Mouse (Mus musculus) stomach, embryonic 15.5 days (tissue): Measurements from ENCODE around the gene Nfib. TPM values are rescaled to one million over a fixed set of nuclear protein-coding genes. Genes with fewer than 3 reads are reported as not detected.

ENCODE experiments used
- ATAC-seq: fragments of 200-750 bp; cut with Nextera tagmentation; 2 replicates; pipeline ENCODE4 v1.8.0; 2017; ENCODE audit warnings: low read depth, moderate number of reproducible peaks, moderate TSS enrichment; ENCODE audit not compliant: insufficient read depth, low FRiP score
- H3K27ac ChIP-seq: fragments of 300-500 bp; sonication (generic); 2 replicates; pipeline ENCODE4 v1.5.1; 2015; ENCODE audit warnings: mild to moderate bottlenecking, inconsistent platforms
- H3K27me3 ChIP-seq: fragments of 300-500 bp; sonication (generic); replicated peaks from 2 replicates; pipeline ENCODE4 v1.6.1; 2015; ENCODE audit warnings: inconsistent platforms
- H3K36me3 ChIP-seq: fragments of 300-500 bp; sonication (generic); 2 replicates; pipeline ENCODE4 v1.6.1; 2015; ENCODE audit warnings: inconsistent platforms
- H3K4me1 ChIP-seq: fragments of 300-500 bp; sonication (generic); 2 replicates; pipeline ENCODE4 v1.6.1; 2015; ENCODE audit warnings: inconsistent platforms
- H3K4me2 ChIP-seq: fragments of 300-500 bp; sonication (generic); 2 replicates; pipeline ENCODE4 v1.6.1; 2015; ENCODE audit warnings: mild to moderate bottlenecking, inconsistent platforms
- H3K4me3 ChIP-seq: fragments of 300-500 bp; sonication (generic); replicated peaks from 2 replicates; pipeline ENCODE4 v1.5.1; 2015; ENCODE audit warnings: inconsistent platforms
- H3K9ac ChIP-seq: fragments of 300-500 bp; sonication (generic); 2 replicates; pipeline ENCODE4 v1.6.1; 2015; ENCODE audit warnings: inconsistent platforms
- H3K9me3 ChIP-seq: fragments of 300-500 bp; sonication (generic); 2 replicates; pipeline ENCODE4 v1.6.1; 2016; ENCODE audit warnings: inconsistent platforms
- WGBS: fragments of 180-500 bp; shearing (Covaris S2); methylation state at CpG from one replicate; pipeline ENCODE4 v1.1.7; 2015; 5-methylcytosine and 5-hydroxymethylcytosine counted together
- polyA plus RNA-seq: library from polyadenylated mRNA; unstranded; fragments of >200 nt; fragmentation: Nextera tagmentation; extraction: Ambion mirVana; gene quantifications from 2 replicates; pipeline ENCODE4 v1.2.1, GENCODE M21; 2015

Nfib gene
- polyA plus RNA-seq, 1 experiment from 2014 or later, result 56.5 TPM

GRCm38 (mm10) chr4:82497141-82497566 is 208.4 kb downstream of the Nfib start:
- Histone ChIP-seq H3K27me3 (no peaks in the 10 kb centered on the region), H3K4me3 (no peak overlapping the region), H3K4me2 (no peak overlapping the region), H3K36me3 (peaks cover 8% of the 10 kb centered on the region), H3K4me1 (peaks cover 33% of the 10 kb centered on the region), H3K9ac (no peak overlapping the region), H3K9me3 (no peaks in the 10 kb centered on the region), H3K27ac (no peak overlapping the region)
- no peak for ATAC-seq
- WGBS, result 57% methylated on average over 8 of the region's 8 CpGs

- H3K9ac ChIP-seq, result no peak overlapping the region
- H3K36me3 ChIP-seq, result peaks cover 8% of the 10 kb centered on the region
- H3K4me1 ChIP-seq, result peaks cover 33% of the 10 kb centered on the region
- no peaks in the 10 kb centered on the region for H3K9me3 ChIP-seq
- ATAC-seq, result no peak
- no peak overlapping the region for H3K4me3 ChIP-seq
- WGBS, result 60% methylated on average over 5 of the region's 5 CpGs
- H3K4me2 ChIP-seq, result no peak overlapping the region
- H3K27ac ChIP-seq, result no peak overlapping the region
- no peaks in the 10 kb centered on the region for H3K27me3 ChIP-seq
Observed at GRCm38 (mm10) chr4:82496383-82496782, 209.2 kb downstream of the Nfib start.

GRCm38 (mm10) chr4:82495605-82496004 is 209.9 kb downstream of the Nfib start:
- no peak overlapping the region for H3K4me3 ChIP-seq
- no peaks in the 10 kb centered on the region for H3K27me3 ChIP-seq
- H3K27ac ChIP-seq, result no peak overlapping the region
- 85% methylated on average over 6 of the region's 6 CpGs for WGBS
- peaks cover 8% of the 10 kb centered on the region for H3K36me3 ChIP-seq
- H3K9me3 ChIP-seq, result no peaks in the 10 kb centered on the region
- H3K9ac ChIP-seq, result no peak overlapping the region
- no peak overlapping the region for H3K4me2 ChIP-seq
- ATAC-seq, result no peak
- peaks cover 30% of the 10 kb centered on the region for H3K4me1 ChIP-seq

- H3K4me2 ChIP-seq, result no peak overlapping the region
Observed at GRCm38 (mm10) chr4:82494829-82495228, 210.7 kb downstream of the Nfib start.

GRCm38 (mm10) chr4:82494424-82494823 is 211.1 kb downstream of the Nfib start:
- no peak for ATAC-seq
- Histone ChIP-seq H3K36me3 (peaks cover 8% of the 10 kb centered on the region), H3K4me3 (no peak overlapping the region), H3K27ac (no peak overlapping the region), H3K9ac (no peak overlapping the region), H3K9me3 (no peaks in the 10 kb centered on the region), H3K4me1 (peaks cover 20% of the 10 kb centered on the region), H3K4me2 (no peak overlapping the region), H3K27me3 (no peaks in the 10 kb centered on the region)
- 72% methylated on average over 3 of the region's 3 CpGs for WGBS

More at GRCm38 (mm10) chr4:82494829-82495228, 210.7 kb downstream of the Nfib start:
- peaks cover 8% of the 10 kb centered on the region for H3K36me3 ChIP-seq
- no peaks in the 10 kb centered on the region for H3K27me3 ChIP-seq
- H3K9me3 ChIP-seq, result no peaks in the 10 kb centered on the region
- 87% methylated on average over 10 of the region's 10 CpGs for WGBS
- H3K9ac ChIP-seq, result no peak overlapping the region
- no peak for ATAC-seq
- no peak overlapping the region for H3K27ac ChIP-seq
- no peak overlapping the region for H3K4me3 ChIP-seq
- peaks cover 23% of the 10 kb centered on the region for H3K4me1 ChIP-seq

- Histone ChIP-seq H3K27me3 (no peaks in the 10 kb centered on the region), H3K9me3 (no peaks in the 10 kb centered on the region), H3K4me3 (no peak overlapping the region), H3K9ac (no peak overlapping the region), H3K4me2 (no peak overlapping the region), H3K27ac (no peak overlapping the region), H3K36me3 (peaks cover 8% of the 10 kb centered on the region), H3K4me1 (peaks cover 20% of the 10 kb centered on the region)
- WGBS, result 50% methylated on average over 1 of the region's 1 CpGs
- no peak for ATAC-seq
Observed at GRCm38 (mm10) chr4:82493865-82494264, 211.7 kb downstream of the Nfib start.

- H3K4me1 ChIP-seq, result peaks cover 20% of the 10 kb centered on the region
- no peak overlapping the region for H3K4me2 ChIP-seq
- H3K9ac ChIP-seq, result no peak overlapping the region
- H3K9me3 ChIP-seq, result no peaks in the 10 kb centered on the region
- ATAC-seq, result no peak
- H3K36me3 ChIP-seq, result peaks cover 7% of the 10 kb centered on the region
- H3K4me3 ChIP-seq, result no peak overlapping the region
- WGBS, result 67% methylated on average over 7 of the region's 7 CpGs
- H3K27ac ChIP-seq, result no peak overlapping the region
- H3K27me3 ChIP-seq, result no peaks in the 10 kb centered on the region
Observed at GRCm38 (mm10) chr4:82493363-82493762, 212.2 kb downstream of the Nfib start.

- Histone ChIP-seq H3K27me3 (no peaks in the 10 kb centered on the region), H3K27ac (no peak overlapping the region), H3K9ac (no peak overlapping the region), H3K4me1 (peaks cover 14% of the 10 kb centered on the region), H3K4me2 (no peak overlapping the region), H3K36me3 (peaks cover 3% of the 10 kb centered on the region), H3K4me3 (no peak overlapping the region), H3K9me3 (no peaks in the 10 kb centered on the region)
- WGBS, result 64% methylated on average over 2 of the region's 2 CpGs
- ATAC-seq, result no peak
Observed at GRCm38 (mm10) chr4:82492737-82493136, 212.8 kb downstream of the Nfib start.

GRCm38 (mm10) chr4:82489939-82490338 is 215.6 kb downstream of the Nfib start:
- H3K36me3 ChIP-seq, result peaks cover 12% of the 10 kb centered on the region; the same call in 1 of the 2 replicates
- no peak overlapping the region for H3K4me3 ChIP-seq
- WGBS, result 52% methylated on average over 2 of the region's 2 CpGs
- H3K9me3 ChIP-seq, result no peaks in the 10 kb centered on the region
- H3K4me1 ChIP-seq, result peaks cover 11% of the 10 kb centered on the region; the same call in 1 of the 2 replicates
- H3K27ac ChIP-seq, result no peak overlapping the region
- H3K27me3 ChIP-seq, result no peaks in the 10 kb centered on the region
- ATAC-seq, result no peak
- H3K4me2 ChIP-seq, result no peak overlapping the region
- H3K9ac ChIP-seq, result no peak overlapping the region

- H3K36me3 ChIP-seq, result peaks cover 12% of the 10 kb centered on the region; the same call in 1 of the 2 replicates
- H3K4me2 ChIP-seq, result no peak overlapping the region
- no peak overlapping the region for H3K4me3 ChIP-seq
- H3K27me3 ChIP-seq, result no peaks in the 10 kb centered on the region
- no peak overlapping the region for H3K9ac ChIP-seq
- no peaks in the 10 kb centered on the region for H3K9me3 ChIP-seq
- ATAC-seq, result no peak
- H3K27ac ChIP-seq, result 0 out of 2 replicates have a peak overlapping the region, but pooled peaks have one; percentile 26
- WGBS, result 78% methylated on average over 2 of the region's 2 CpGs
- H3K4me1 ChIP-seq, result 0 out of 2 replicates have a peak, but pooled peaks cover 4% of the 10 kb centered on the region
Observed at GRCm38 (mm10) chr4:82485910-82486309, 219.6 kb downstream of the Nfib start.

GRCm38 (mm10) chr4:82483871-82484270 is 221.7 kb downstream of the Nfib start:
- Histone ChIP-seq H3K27ac (0 out of 2 replicates have a peak overlapping the region, but pooled peaks have one; percentile 40), H3K36me3 (peaks cover 12% of the 10 kb centered on the region; the same call in 1 of the 2 replicates), H3K4me2 (no peak overlapping the region), H3K27me3 (no peaks in the 10 kb centered on the region), H3K4me1 (0 out of 2 replicates have a peak, but pooled peaks cover 4% of the 10 kb centered on the region), H3K9me3 (no peaks in the 10 kb centered on the region), H3K9ac (no peak overlapping the region), H3K4me3 (no peak overlapping the region)
- ATAC-seq, result no peak
- WGBS, result 15% methylated on average over 1 of the region's 1 CpGs

- no peak overlapping the region for H3K9ac ChIP-seq
- peak overlapping the region; percentile 13 for H3K4me2 ChIP-seq
- H3K27ac ChIP-seq, result peak overlapping the region; percentile 40
- ATAC-seq, result no peak
- H3K36me3 ChIP-seq, result peaks cover 12% of the 10 kb centered on the region; the same call in 1 of the 2 replicates
- H3K27me3 ChIP-seq, result no peaks in the 10 kb centered on the region
- H3K9me3 ChIP-seq, result no peaks in the 10 kb centered on the region
- no peak overlapping the region for H3K4me3 ChIP-seq
- 36% methylated on average over 6 of the region's 6 CpGs for WGBS
- 0 out of 2 replicates have a peak, but pooled peaks cover 4% of the 10 kb centered on the region for H3K4me1 ChIP-seq
Observed at GRCm38 (mm10) chr4:82483298-82483697, 222.3 kb downstream of the Nfib start.

GRCm38 (mm10) chr4:82480635-82481034 is 224.9 kb downstream of the Nfib start:
- Histone ChIP-seq H3K9ac (no peak overlapping the region), H3K4me2 (no peak overlapping the region), H3K27me3 (no peaks in the 10 kb centered on the region), H3K4me1 (0 out of 2 replicates have a peak, but pooled peaks cover 6% of the 10 kb centered on the region), H3K27ac (no peak overlapping the region), H3K36me3 (no peaks in the 10 kb centered on the region), H3K4me3 (no peak overlapping the region), H3K9me3 (no peaks in the 10 kb centered on the region)
- WGBS, result 79% methylated on average over 9 of the region's 9 CpGs
- ATAC-seq, result no peak
